Comparison of ENCODE assay signal across 30 mouse cellular contexts in genomic region chr4:82880243-82880642, GRCm38 (mm10). TPM values are rescaled to one million over a fixed set of nuclear protein-coding genes. Genes with fewer than 3 reads are reported as not detected.
"Had no signal": no experiment of that assay in that cellular context is flagged by ENCODE, and none has a peak within 500 bp of the region (broad histone marks: within the 10 kb centered on the region; RNA-seq: fewer than 3 reads in every experiment).

No protein-coding gene starts in this region.

- H3K4me2 ChIP-seq: heart, embryonic 11.5 days; heart, embryonic 13.5 days; heart, embryonic 15.5 days; hindbrain, embryonic 12.5 days; hindbrain, embryonic 14.5 days; liver, embryonic 11.5 days; liver, embryonic 13.5 days; liver, embryonic 15.5 days had no signal

- ATAC-seq: hindbrain, embryonic 16.5 days; inflammation-experienced regulatory T-cells, adult 6 months; intestine, postnatal 0 days; liver, postnatal 0 days had no signal

- H3K27ac ChIP-seq: gastrocnemius, adult 2 months; heart, adult 2 months; heart, embryonic 13.5 days; heart, embryonic 15.5 days; hindbrain, embryonic 10.5 days; hindbrain, embryonic 12.5 days; hindbrain, embryonic 14.5 days; layer of hippocampus, adult 2 months; left cerebral cortex, adult 2 months; liver, embryonic 13.5 days; liver, embryonic 15.5 days had no signal

- H3K4me1 ChIP-seq: heart, embryonic 13.5 days; heart, embryonic 15.5 days; liver, embryonic 13.5 days; liver, embryonic 15.5 days had no signal

- H3K36me3 ChIP-seq: heart, embryonic 13.5 days; heart, embryonic 15.5 days; hindbrain, embryonic 10.5 days; hindbrain, embryonic 12.5 days; liver, embryonic 13.5 days; liver, embryonic 15.5 days had no signal

- DNase-seq: gastrocnemius, adult 2 months; gastrocnemius, postnatal 10 days; gastrocnemius, postnatal 25 days; heart, adult 2 months; heart, postnatal 14 days; heart, postnatal 4 days; kidney, adult 18-20 months; kidney, adult 8-10 months; kidney, postnatal 10 days; kidney, postnatal 25 days; kidney, postnatal 4 days; liver; liver, embryonic 13.5 days; liver, postnatal 0 days had no signal

- H3K4me3 ChIP-seq: gastrocnemius, adult 2 months; heart, adult 2 months; heart, embryonic 13.5 days; heart, embryonic 15.5 days; hindbrain, embryonic 10.5 days; hindbrain, embryonic 12.5 days; layer of hippocampus, adult 2 months; left cerebral cortex, adult 2 months; liver, embryonic 13.5 days; liver, embryonic 15.5 days had no signal

- H3K9ac ChIP-seq: heart, embryonic 13.5 days; heart, embryonic 15.5 days; hindbrain, embryonic 12.5 days; hindbrain, embryonic 14.5 days; liver, embryonic 13.5 days; liver, embryonic 15.5 days; liver, postnatal 0 days had no signal

- H3K27me3 ChIP-seq: heart, embryonic 13.5 days; heart, embryonic 15.5 days; hindbrain, embryonic 12.5 days; liver, embryonic 13.5 days; liver, embryonic 15.5 days had no signal

- H3K9me3 ChIP-seq: heart, embryonic 13.5 days; heart, embryonic 15.5 days; hindbrain, embryonic 10.5 days; hindbrain, embryonic 12.5 days; liver, embryonic 13.5 days; liver, embryonic 15.5 days had no signal

RNA-seq across cellular contexts. Expression of gene Cer1, which starts 4.7 kb away (rescaled TPM):
- polyA plus RNA-seq: heart, adult 2 months; heart, embryonic 11.5 days; heart, embryonic 15.5 days; heart, postnatal 0 days; hindbrain, embryonic 10.5 days; hindbrain, embryonic 12.5 days; hindbrain, embryonic 14.5 days; inflammation-experienced regulatory T-cells, adult 6 months; intestine, postnatal 0 days; kidney, embryonic 14.5 days; kidney, embryonic 16.5 days; liver, embryonic 11.5 days; liver, embryonic 13.5 days; liver, embryonic 15.5 days; liver, postnatal 0 days had no signal
